Mouse (Mus musculus): Measurements from ENCODE around the gene Nav2. TPM values are rescaled to one million over a fixed set of nuclear protein-coding genes. Genes with fewer than 3 reads are reported as not detected.
A peak's percentile ranks its signal among the peaks of the same experiment; 100 is the strongest.

Gene Nav2
- polyA plus RNA-seq, 1 experiment, result 28.3 TPM

GRCm38 (mm10) chr7:49520504-49520903, 612.0 kb downstream of the Nav2 start:
- no peak for DNase-seq (ENCODE audit: low read depth)

GRCm38 (mm10) chr7:49521349-49521748, 612.8 kb downstream of the Nav2 start:
- no peak for TF ChIP-seq POLR2A (IDR thresholded peaks at IDR 0.05; ENCODE audit: borderline replicate concordance, extremely low read depth, insufficient read depth, insufficient read length, poor library complexity, severe bottlenecking)
- no peak for DNase-seq (ENCODE audit: low read depth)

More at GRCm38 (mm10) chr7:49520504-49520903, 612.0 kb downstream of the Nav2 start:
- TF ChIP-seq CTCF (IDR thresholded peaks at IDR 0.05; ENCODE audit: borderline replicate concordance, extremely low read depth, insufficient read depth, insufficient read length) (no peak), POLR2A (IDR thresholded peaks at IDR 0.05; ENCODE audit: borderline replicate concordance, extremely low read depth, insufficient read depth, insufficient read length, poor library complexity, severe bottlenecking) (no peak)

GRCm38 (mm10) chr7:49521976-49522375, 613.5 kb downstream of the Nav2 start:
- no peak for TF ChIP-seq POLR2A (IDR thresholded peaks at IDR 0.05; ENCODE audit: borderline replicate concordance, extremely low read depth, insufficient read depth, insufficient read length, poor library complexity, severe bottlenecking)
- TF ChIP-seq CTCF (IDR thresholded peaks at IDR 0.05; ENCODE audit: borderline replicate concordance, extremely low read depth, insufficient read depth, insufficient read length), result no peak
- peak; percentile 42 for DNase-seq (ENCODE audit: low read depth)

- peak; percentile 80 for DNase-seq (ENCODE audit: low read depth)
Observed at GRCm38 (mm10) chr7:49522411-49523114, 614.0 kb downstream of the Nav2 start.

GRCm38 (mm10) chr7:49523115-49523445, 614.6 kb downstream of the Nav2 start:
- TF ChIP-seq CTCF (IDR thresholded peaks at IDR 0.05; ENCODE audit: borderline replicate concordance, extremely low read depth, insufficient read depth, insufficient read length) (no peak), POLR2A (IDR thresholded peaks at IDR 0.05; ENCODE audit: borderline replicate concordance, extremely low read depth, insufficient read depth, insufficient read length, poor library complexity, severe bottlenecking) (no peak)
- no peak for DNase-seq (ENCODE audit: low read depth)

More at GRCm38 (mm10) chr7:49522411-49523114, 614.0 kb downstream of the Nav2 start:
- TF ChIP-seq POLR2A (IDR thresholded peaks at IDR 0.05; ENCODE audit: borderline replicate concordance, extremely low read depth, insufficient read depth, insufficient read length, poor library complexity, severe bottlenecking) (no peak), CTCF (IDR thresholded peaks at IDR 0.05; ENCODE audit: borderline replicate concordance, extremely low read depth, insufficient read depth, insufficient read length) (no peak)

GRCm38 (mm10) chr7:49523729-49524128, 615.2 kb downstream of the Nav2 start:
- no peak for TF ChIP-seq CTCF (IDR thresholded peaks at IDR 0.05; ENCODE audit: borderline replicate concordance, extremely low read depth, insufficient read depth, insufficient read length)
- TF ChIP-seq POLR2A (IDR thresholded peaks at IDR 0.05; ENCODE audit: borderline replicate concordance, extremely low read depth, insufficient read depth, insufficient read length, poor library complexity, severe bottlenecking), result no peak
- DNase-seq (ENCODE audit: low read depth), result no peak

- DNase-seq (ENCODE audit: low read depth), result no peak
Observed at GRCm38 (mm10) chr7:49525348-49526100, 617.0 kb downstream of the Nav2 start.

GRCm38 (mm10) chr7:49526101-49526499, 617.6 kb downstream of the Nav2 start:
- TF ChIP-seq POLR2A (IDR thresholded peaks at IDR 0.05; ENCODE audit: borderline replicate concordance, extremely low read depth, insufficient read depth, insufficient read length, poor library complexity, severe bottlenecking) (no peak), CTCF (IDR thresholded peaks at IDR 0.05; ENCODE audit: borderline replicate concordance, extremely low read depth, insufficient read depth, insufficient read length) (no peak)
- no peak for DNase-seq (ENCODE audit: low read depth)

More at GRCm38 (mm10) chr7:49525348-49526100, 617.0 kb downstream of the Nav2 start:
- TF ChIP-seq CTCF (IDR thresholded peaks at IDR 0.05; ENCODE audit: borderline replicate concordance, extremely low read depth, insufficient read depth, insufficient read length), result no peak
- TF ChIP-seq POLR2A (IDR thresholded peaks at IDR 0.05; ENCODE audit: borderline replicate concordance, extremely low read depth, insufficient read depth, insufficient read length, poor library complexity, severe bottlenecking), result no peak

GRCm38 (mm10) chr7:49527495-49527894, 619.0 kb downstream of the Nav2 start:
- TF ChIP-seq CTCF (IDR thresholded peaks at IDR 0.05; ENCODE audit: borderline replicate concordance, extremely low read depth, insufficient read depth, insufficient read length) (no peak), POLR2A (IDR thresholded peaks at IDR 0.05; ENCODE audit: borderline replicate concordance, extremely low read depth, insufficient read depth, insufficient read length, poor library complexity, severe bottlenecking) (no peak)
- no peak for DNase-seq (ENCODE audit: low read depth)

GRCm38 (mm10) chr7:49527925-49528324, 619.4 kb downstream of the Nav2 start:
- no peak for DNase-seq (ENCODE audit: low read depth)
- TF ChIP-seq CTCF (IDR thresholded peaks at IDR 0.05; ENCODE audit: borderline replicate concordance, extremely low read depth, insufficient read depth, insufficient read length) (no peak), POLR2A (IDR thresholded peaks at IDR 0.05; ENCODE audit: borderline replicate concordance, extremely low read depth, insufficient read depth, insufficient read length, poor library complexity, severe bottlenecking) (no peak)

GRCm38 (mm10) chr7:49529498-49529897, 621.0 kb downstream of the Nav2 start:
- no peak for DNase-seq (ENCODE audit: low read depth)
- TF ChIP-seq POLR2A (IDR thresholded peaks at IDR 0.05; ENCODE audit: borderline replicate concordance, extremely low read depth, insufficient read depth, insufficient read length, poor library complexity, severe bottlenecking), result no peak
- no peak for TF ChIP-seq CTCF (IDR thresholded peaks at IDR 0.05; ENCODE audit: borderline replicate concordance, extremely low read depth, insufficient read depth, insufficient read length)

GRCm38 (mm10) chr7:49533571-49533970, 625.1 kb downstream of the Nav2 start:
- TF ChIP-seq CTCF (IDR thresholded peaks at IDR 0.05; ENCODE audit: borderline replicate concordance, extremely low read depth, insufficient read depth, insufficient read length), result no peak
- no peak for TF ChIP-seq POLR2A (IDR thresholded peaks at IDR 0.05; ENCODE audit: borderline replicate concordance, extremely low read depth, insufficient read depth, insufficient read length, poor library complexity, severe bottlenecking)
- no peak for DNase-seq (ENCODE audit: low read depth)
